Mouse (Mus musculus): ENCODE results near the gene Gm10985. TPM values are rescaled to one million over a fixed set of nuclear protein-coding genes. Genes with fewer than 3 reads are reported as not detected.

Gm10985 gene
- polyA plus RNA-seq, 1 experiment = not detected

DNA sequence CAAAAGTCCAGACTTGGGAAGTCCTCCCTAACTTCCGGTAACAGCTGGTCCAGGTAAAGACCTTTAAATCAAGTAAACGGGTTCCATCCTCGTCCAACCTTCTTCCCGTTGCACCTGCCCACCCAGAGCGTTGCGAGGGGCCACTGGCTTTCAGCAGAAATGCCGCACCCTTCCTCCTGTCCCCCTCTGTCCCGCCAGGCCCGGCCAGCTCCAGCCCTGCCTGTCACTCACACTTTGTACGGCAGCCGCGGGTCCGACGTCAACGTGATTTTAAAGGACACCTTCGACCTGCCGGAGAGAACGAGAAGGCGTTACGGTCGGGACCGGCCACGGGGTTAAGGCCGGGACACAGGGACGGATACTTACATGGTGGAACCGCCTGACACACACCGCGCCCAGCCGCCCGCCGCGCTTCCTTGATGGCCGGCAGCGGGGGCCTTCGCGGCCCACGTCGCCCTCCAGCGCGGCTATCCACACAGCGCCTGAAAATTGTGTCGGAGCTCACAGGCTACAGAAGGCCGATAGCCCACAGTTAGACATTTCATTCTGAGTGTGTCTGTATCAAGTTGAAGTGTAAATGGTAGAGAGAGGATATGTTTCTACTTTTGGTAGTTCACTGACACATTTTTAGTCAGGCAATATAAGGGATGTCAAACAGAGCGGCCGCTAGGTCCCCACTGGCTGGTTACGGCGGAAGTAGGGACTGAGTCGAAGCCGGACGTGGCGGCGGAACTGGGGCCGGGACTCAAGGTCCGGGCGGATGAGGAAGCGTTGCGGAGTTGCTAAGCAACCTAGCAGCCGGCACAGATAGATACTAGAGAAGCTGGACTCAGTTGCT lies 18.7 kb downstream of the Gm10985 start, which contains the start of gene Ufm1:
Ufm1 (minus strand) TSS at position 448 of the 838 bp plus-strand sequence.
- Histone ChIP-seq H3K27ac (ENCODE audit: insufficient read depth, low read length) (peak within 1 kb of the TSS; percentile 77), H3K4me1 (ENCODE audit: control insufficient read depth, insufficient read depth, low read length) (peaks cover 4% of the 10 kb centered on the region; the same call in 1 of the 2 replicates), H3K4me3 (ENCODE audit: insufficient read depth, low read length) (peak within 1 kb of the TSS; percentile 90)
- TF ChIP-seq POLR2A (IDR thresholded peaks at IDR 0.05; ENCODE audit: extremely low read depth, insufficient read depth, low read length) (0 out of 2 replicates have a peak, but pooled peaks have one; percentile 23), CTCF (IDR thresholded peaks at IDR 0.05; ENCODE audit: extremely low read depth, insufficient read depth, low read length) (no peak)

DNA sequence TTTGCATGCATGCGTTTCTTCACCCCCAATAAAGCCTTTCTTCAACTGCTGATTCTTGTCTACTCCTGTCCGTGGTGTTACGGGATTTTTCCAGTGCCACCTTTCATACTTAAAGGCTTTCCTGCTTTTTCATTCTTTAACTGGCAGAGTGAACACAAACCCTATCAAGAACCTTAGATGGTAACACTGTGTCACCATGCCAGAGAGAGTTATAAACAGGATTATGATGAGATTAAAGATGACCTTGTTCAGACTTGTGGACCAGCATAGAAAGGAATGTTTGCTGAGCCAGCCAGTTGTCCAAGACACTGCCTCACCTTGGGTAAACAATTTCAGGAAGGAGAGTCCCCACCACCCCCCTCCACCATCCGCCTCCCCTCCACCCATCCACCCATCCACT lies 23.3 kb downstream of the Gm10985 start:
- Histone ChIP-seq H3K27ac (ENCODE audit: insufficient read depth, low read length) (no peak overlapping the region), H3K4me3 (ENCODE audit: insufficient read depth, low read length) (no peak overlapping the region), H3K4me1 (ENCODE audit: control insufficient read depth, insufficient read depth, low read length) (no peaks in the 10 kb centered on the region)
- TF ChIP-seq POLR2A (IDR thresholded peaks at IDR 0.05; ENCODE audit: extremely low read depth, insufficient read depth, low read length) (no peak), CTCF (IDR thresholded peaks at IDR 0.05; ENCODE audit: extremely low read depth, insufficient read depth, low read length) (no peak)

DNA sequence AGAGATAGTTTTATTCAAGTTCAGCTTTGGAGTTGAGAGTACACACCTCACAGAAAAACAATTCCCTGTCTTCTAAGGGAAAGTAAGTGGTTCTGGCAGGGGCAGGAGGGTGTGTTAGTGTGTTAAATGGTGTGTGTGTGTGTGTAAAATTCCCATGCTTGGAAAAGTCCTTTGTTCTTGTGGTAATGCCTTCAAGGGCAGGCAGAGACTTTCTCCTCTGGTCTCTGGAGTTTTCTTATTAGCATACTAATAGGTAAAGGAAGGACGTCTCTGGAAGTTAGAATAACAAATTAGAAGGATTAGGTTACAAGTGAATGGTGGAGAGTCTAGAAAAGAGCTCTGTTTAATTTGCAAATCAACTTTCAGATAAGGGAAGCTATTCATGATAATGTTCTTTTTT lies 24.4 kb downstream of the Gm10985 start:
- Histone ChIP-seq H3K27ac (ENCODE audit: insufficient read depth, low read length) (no peak overlapping the region), H3K4me3 (ENCODE audit: insufficient read depth, low read length) (no peak overlapping the region)
- TF ChIP-seq CTCF (IDR thresholded peaks at IDR 0.05; ENCODE audit: extremely low read depth, insufficient read depth, low read length) (no peak), POLR2A (IDR thresholded peaks at IDR 0.05; ENCODE audit: extremely low read depth, insufficient read depth, low read length) (no peak)

DNA sequence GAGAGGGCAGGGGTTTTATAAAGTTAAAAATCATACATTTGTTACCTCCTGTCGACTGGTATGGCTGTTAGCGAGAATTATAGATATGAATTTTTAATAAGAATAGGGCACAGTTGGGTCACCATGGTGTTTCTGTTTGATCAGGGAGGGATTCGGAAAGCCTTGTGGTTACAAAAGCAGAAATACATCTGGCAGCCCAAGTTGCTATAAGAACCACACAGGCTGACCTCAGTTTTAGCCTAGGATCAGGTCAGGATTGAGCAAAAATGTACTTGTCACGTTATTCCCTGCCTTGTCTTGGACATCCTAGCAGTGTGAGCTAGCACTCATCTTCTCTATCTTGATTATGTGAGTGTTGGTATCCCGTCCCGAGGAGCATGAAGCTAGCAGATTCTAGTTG lies 25.6 kb downstream of the Gm10985 start:
- Histone ChIP-seq H3K27ac (ENCODE audit: insufficient read depth, low read length) (no peak overlapping the region), H3K4me1 (ENCODE audit: control insufficient read depth, insufficient read depth, low read length) (no peaks in the 10 kb centered on the region), H3K4me3 (ENCODE audit: insufficient read depth, low read length) (no peak overlapping the region)
- no peak for TF ChIP-seq POLR2A (IDR thresholded peaks at IDR 0.05; ENCODE audit: extremely low read depth, insufficient read depth, low read length)
- no peak for TF ChIP-seq CTCF (IDR thresholded peaks at IDR 0.05; ENCODE audit: extremely low read depth, insufficient read depth, low read length)

More for the DNA sequence above, 24.4 kb downstream of the Gm10985 start:
- no peaks in the 10 kb centered on the region for H3K4me1 ChIP-seq (ENCODE audit: control insufficient read depth, insufficient read depth, low read length)

DNA sequence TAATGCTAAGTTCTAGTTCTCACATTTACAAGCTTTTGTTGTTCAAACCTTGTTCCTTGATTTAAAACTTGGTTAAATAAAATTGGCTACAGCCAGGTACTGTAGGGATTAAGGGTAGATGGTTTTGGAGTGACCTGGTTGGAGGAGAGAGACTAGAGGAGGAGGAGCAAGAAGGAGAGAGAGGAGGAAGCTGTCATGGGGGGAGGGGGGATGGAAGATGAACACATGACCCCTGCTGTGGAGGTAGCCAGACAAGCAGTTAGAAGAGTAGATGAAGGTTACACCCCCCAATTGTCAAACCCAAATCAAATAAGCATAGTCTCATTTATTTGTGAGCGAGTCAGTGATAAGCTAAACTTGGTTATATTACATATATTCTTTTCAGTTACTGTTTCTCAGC lies 26.7 kb downstream of the Gm10985 start:
- no peak overlapping the region for H3K27ac ChIP-seq (ENCODE audit: insufficient read depth, low read length)
- TF ChIP-seq CTCF (IDR thresholded peaks at IDR 0.05; ENCODE audit: extremely low read depth, insufficient read depth, low read length) (no peak), POLR2A (IDR thresholded peaks at IDR 0.05; ENCODE audit: extremely low read depth, insufficient read depth, low read length) (no peak)
- H3K4me3 ChIP-seq (ENCODE audit: insufficient read depth, low read length) = no peak overlapping the region
- no peaks in the 10 kb centered on the region for H3K4me1 ChIP-seq (ENCODE audit: control insufficient read depth, insufficient read depth, low read length)

DNA sequence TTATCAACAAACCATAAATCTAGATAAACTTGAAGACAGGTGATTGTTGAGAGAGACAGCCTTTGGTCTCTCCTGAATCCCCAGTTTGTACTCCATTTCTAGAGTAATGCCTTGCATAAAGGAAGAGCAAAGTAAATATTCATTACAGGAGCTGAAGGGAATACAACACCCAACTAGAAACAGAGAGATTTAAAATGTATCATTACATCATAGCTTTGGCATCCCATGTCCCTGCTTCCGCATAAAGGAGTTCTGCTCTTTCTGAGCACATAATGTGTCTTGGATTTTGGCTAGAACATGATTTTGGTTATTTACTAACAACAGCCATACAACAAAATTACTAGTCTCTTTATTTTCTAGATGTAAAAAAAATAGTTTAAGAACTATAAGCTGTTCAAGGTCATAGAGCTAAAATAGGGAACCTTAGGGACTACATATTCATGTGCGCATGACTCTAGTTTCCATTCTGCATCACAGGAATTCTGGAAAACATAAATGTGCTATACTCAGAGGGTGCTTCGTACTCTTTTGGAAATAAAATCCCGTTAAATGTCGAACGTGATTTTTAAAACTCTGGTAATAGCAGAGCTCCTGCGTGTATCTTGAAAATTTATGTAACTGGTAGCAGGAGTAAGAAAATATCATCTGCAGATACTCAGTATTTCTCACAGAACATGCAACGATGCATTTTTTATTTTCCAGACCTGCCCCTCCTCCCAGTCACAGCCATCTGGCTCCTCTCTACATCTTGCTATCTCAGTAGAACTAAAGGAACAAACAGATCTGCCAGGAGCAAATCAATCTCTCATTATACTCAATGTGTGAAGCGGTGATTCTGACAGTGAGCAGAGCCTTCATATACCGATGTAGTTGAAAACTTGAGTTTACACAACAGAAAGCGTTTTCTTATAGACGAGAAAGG lies 46.0 kb downstream of the Gm10985 start:
- Histone ChIP-seq H3K4me1 (ENCODE audit: control insufficient read depth, insufficient read depth, low read length) (no peaks in the 10 kb centered on the region), H3K27ac (ENCODE audit: insufficient read depth, low read length) (no peak overlapping the region), H3K4me3 (ENCODE audit: insufficient read depth, low read length) (no peak overlapping the region)
- TF ChIP-seq CTCF (IDR thresholded peaks at IDR 0.05; ENCODE audit: extremely low read depth, insufficient read depth, low read length) (no peak), POLR2A (IDR thresholded peaks at IDR 0.05; ENCODE audit: extremely low read depth, insufficient read depth, low read length) (no peak)

Other genes starting within 250 kb of the Gm10985 start
- gene Frem2, start 187.7 kb upstream of the Gm10985 start, polyA plus RNA-seq (2012; rRNA removed) = 0.81 and 1.3 TPM in 2 replicates
- 39.9 and 48.0 TPM in 2 replicates for gene Ufm1, start 18.7 kb downstream of the Gm10985 start, polyA plus RNA-seq (2012; rRNA removed)

Measured in cortical plate, adult 2 months (tissue).